12 mouse cellular contexts compared by ENCODE assay signal in the genomic region with DNA sequence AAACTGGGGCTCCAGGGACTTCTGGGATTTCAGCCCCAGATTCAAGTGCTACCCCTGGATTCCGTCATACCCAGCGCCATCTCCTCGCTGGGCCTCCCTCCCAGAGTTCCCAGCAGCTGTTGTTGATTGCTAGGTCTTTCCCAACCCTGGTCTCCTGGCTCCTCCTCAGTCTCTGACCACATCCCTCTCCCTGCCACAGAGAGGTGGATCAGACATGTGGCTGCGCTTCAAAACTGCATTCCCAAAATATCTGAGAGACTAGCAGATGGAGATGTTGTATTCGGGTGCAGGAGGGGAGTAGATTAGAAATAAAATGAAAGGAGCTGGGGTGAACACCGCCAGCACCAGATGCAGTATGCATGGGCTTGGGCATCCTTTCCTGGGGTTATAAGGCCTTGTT. TPM values are rescaled to one million over a fixed set of nuclear protein-coding genes. Genes with fewer than 3 reads are reported as not detected.
A peak's percentile ranks its signal among the peaks of the same experiment; 100 is the strongest.
DNase-seq lines count a peak whose midpoint lies in the region; ATAC-seq and TF ChIP-seq lines count a peak whose summit lies in the region.
"Had no signal": no experiment of that assay in that cellular context is flagged by ENCODE, and none has a peak within 500 bp of the region (broad histone marks: within the 10 kb centered on the region; RNA-seq: fewer than 3 reads in every experiment).

No protein-coding gene starts in this region.

- ATAC-seq in embryonic facial prominence, embryonic 15.5 days (ENCODE audit: insufficient number of reproducible peaks, low FRiP score, low TSS enrichment, low read depth) = no peak
- ATAC-seq in intestine, embryonic 15.5 days = no peak
- ATAC-seq: forebrain, postnatal 0 days had no signal

- peak; percentile 23 to 35 for DNase-seq in layer of hippocampus, adult 8-10 months (ENCODE audit: low spot score in 2 of 2)
- no peak for DNase-seq in layer of hippocampus, postnatal 14 days (ENCODE audit: low spot score in 2 of 2)
- peak; percentile 34 to 52 for DNase-seq in heart, postnatal 36 days
- DNase-seq in cerebellum, postnatal 10 days = no peak
- no peak for DNase-seq in embryo, embryonic 9.5 days (ENCODE audit: extremely low spot score)
- DNase-seq: cerebellum, adult 8-10 months; forebrain, postnatal 0 days had no signal

- no peaks in the 10 kb centered on the region for H3K79me2 ChIP-seq in C2C12 (ENCODE audit: control insufficient read depth, insufficient read depth)

- no peak for TF ChIP-seq CTCF in C2C12 (IDR thresholded peaks at IDR 0.05; ENCODE audit: control insufficient read depth, insufficient read depth, insufficient read length)

- no peaks in the 10 kb centered on the region for H3K79me3 ChIP-seq in C2C12 (ENCODE audit: low read depth)

- H3K4me1 ChIP-seq in embryonic facial prominence, embryonic 15.5 days = peaks cover 11% of the 10 kb centered on the region; the same call in 1 of the 2 replicates
- H3K4me1 ChIP-seq in intestine, embryonic 15.5 days (replicated peaks) = 0 out of 2 replicates have a peak, but pooled peaks cover 4% of the 10 kb centered on the region

- H3ac ChIP-seq in C2C12 (ENCODE audit: control insufficient read depth, insufficient read length, low read depth) = no peak overlapping the region

- no peak overlapping the region for H3K4me2 ChIP-seq in embryonic facial prominence, embryonic 15.5 days (replicated peaks)
- no peak overlapping the region for H3K4me2 ChIP-seq in intestine, embryonic 15.5 days (replicated peaks)
- H3K4me2 ChIP-seq: embryonic facial prominence, embryonic 13.5 days; liver, embryonic 11.5 days had no signal

- WGBS in embryonic facial prominence, embryonic 15.5 days = 43% methylated on average over 6 of the region's 6 CpGs
- WGBS in intestine, embryonic 15.5 days = 79% methylated on average over 6 of the region's 6 CpGs

- H3K9me3 ChIP-seq in embryonic facial prominence, embryonic 15.5 days (replicated peaks) = no peaks in the 10 kb centered on the region
- no peaks in the 10 kb centered on the region for H3K9me3 ChIP-seq in intestine, embryonic 15.5 days
- H3K9me3 ChIP-seq: embryonic facial prominence, embryonic 13.5 days had no signal

- 0 out of 2 replicates have a peak overlapping the region, but pooled peaks have one; percentile 34 for H3K27ac ChIP-seq in embryonic facial prominence, embryonic 15.5 days (replicated peaks)
- no peak overlapping the region for H3K27ac ChIP-seq in intestine, embryonic 15.5 days
- H3K27ac ChIP-seq: embryonic facial prominence, embryonic 13.5 days had no signal

- H3K4me3 ChIP-seq in C2C12 (ENCODE audit: insufficient read depth, poor library complexity, severe bottlenecking) = no peak overlapping the region
- no peak overlapping the region for H3K4me3 ChIP-seq in embryonic facial prominence, embryonic 15.5 days (replicated peaks)
- H3K4me3 ChIP-seq in intestine, embryonic 15.5 days (replicated peaks) = no peak overlapping the region
- H3K4me3 ChIP-seq: embryonic facial prominence, embryonic 13.5 days had no signal

- H3K9ac ChIP-seq in embryonic facial prominence, embryonic 15.5 days = no peak overlapping the region
- no peak overlapping the region for H3K9ac ChIP-seq in intestine, embryonic 15.5 days
- H3K9ac ChIP-seq: embryonic facial prominence, embryonic 13.5 days; forebrain, postnatal 0 days had no signal

- no peaks in the 10 kb centered on the region for H3K27me3 ChIP-seq in C2C12 (ENCODE audit: control insufficient read depth, insufficient read depth, insufficient read length)
- peaks cover 7% of the 10 kb centered on the region; the same call in 1 of the 2 replicates for H3K27me3 ChIP-seq in embryonic facial prominence, embryonic 15.5 days
- H3K27me3 ChIP-seq in intestine, embryonic 15.5 days (replicated peaks) = 0 out of 2 replicates have a peak, but pooled peaks cover 3% of the 10 kb centered on the region

- intact Hi-C loops in heart, postnatal 36 days (cut with DNase I) = no loop called here

- H3K36me3 ChIP-seq in C2C12 (ENCODE audit: control insufficient read depth, insufficient read depth) = no peaks in the 10 kb centered on the region
- H3K36me3 ChIP-seq in embryonic facial prominence, embryonic 15.5 days = no peaks in the 10 kb centered on the region
- no peaks in the 10 kb centered on the region for H3K36me3 ChIP-seq in intestine, embryonic 15.5 days
- H3K36me3 ChIP-seq: embryonic facial prominence, embryonic 13.5 days had no signal

TF ChIP-seq in C2C12, 6 proteins besides CTCF, POLR2A, EP300 and RAD21:
- TF ChIP-seq CEBPB (IDR thresholded peaks at IDR 0.05; ENCODE audit: low read depth) (peak; percentile 73), MYOD1 (IDR thresholded peaks at IDR 0.05; ENCODE audit: control insufficient read depth, insufficient read length, low read depth) (no peak), MAX (IDR thresholded peaks at IDR 0.05) (peak; percentile 27)
TF ChIP-seq in C2C12: peak in this region for 2.

RNA-seq across cellular contexts. Expression of a gene that starts 6.5 kb away (rescaled TPM):
- 10 to 100 TPM; 61.5 to 90.0 (median 76.4) TPM for total RNA-seq in layer of hippocampus, adult 8-10 months (2022)
- total RNA-seq in layer of hippocampus, postnatal 14 days (2021) = 10 to 100 TPM; 64.6 to 64.9 TPM
- polyA plus RNA-seq in C2C12 (2012; fragmentation: generic; extraction: Trizol) = 5.3 TPM
- polyA plus RNA-seq in embryonic facial prominence, embryonic 15.5 days (2015; fragmentation: Nextera tagmentation; extraction: Ambion mirVana) = 2.8 and 2.9 TPM in 2 replicates
- 1 to 10 TPM; 1.5 to 2.1 TPM for total RNA-seq in heart, postnatal 36 days (2021)
- 6.5 and 7.0 TPM in 2 replicates for polyA plus RNA-seq in intestine, embryonic 15.5 days (2015; fragmentation: Nextera tagmentation; extraction: Ambion mirVana)

RNA-seq across cellular contexts. Expression of a gene that starts 50.2 kb away (rescaled TPM):
- 1 to 10 TPM; 3.4 to 7.7 (median 4.9) TPM for total RNA-seq in layer of hippocampus, adult 8-10 months (2022)
- 1 to 10 TPM; 4.6 TPM for total RNA-seq in layer of hippocampus, postnatal 14 days (2021)
- polyA plus RNA-seq in C2C12 (2012; fragmentation: generic; extraction: Trizol) = 23.0 TPM
- polyA plus RNA-seq in embryonic facial prominence, embryonic 15.5 days (2015; fragmentation: Nextera tagmentation; extraction: Ambion mirVana) = 7.2 and 8.6 TPM in 2 replicates
- 10 to 100 TPM; 23.1 to 25.1 TPM for total RNA-seq in heart, postnatal 36 days (2021)
- 5.3 and 5.5 TPM in 2 replicates for polyA plus RNA-seq in intestine, embryonic 15.5 days (2015; fragmentation: Nextera tagmentation; extraction: Ambion mirVana)

Comparison
In these comparisons a context has a peak if more than half of its experiments do, and no peak if none do; other contexts are left out.
1. DNase-seq: peak in layer of hippocampus, adult 8-10 months (2 of 2) and heart, postnatal 36 days (2 of 2); none in layer of hippocampus, postnatal 14 days (0 of 2), cerebellum, postnatal 10 days (0 of 2) and embryo, embryonic 9.5 days (single experiment).
2. RNA of a gene that starts 6.5 kb away (total RNA-seq): 61.5 to 90.0 TPM in layer of hippocampus, adult 8-10 months and 64.6 to 64.9 TPM in layer of hippocampus, postnatal 14 days; 1.5 to 2.1 TPM in heart, postnatal 36 days; every median in the first group is over 10 times any median in the second.